Mouse (Mus musculus): ENCODE measurements around the gene Has1.
"Not testable (repeated sequence)": the region's sequence is repeated elsewhere in the genome, so short reads cannot be mapped to it uniquely, and the experiment has no call there.

DNA sequence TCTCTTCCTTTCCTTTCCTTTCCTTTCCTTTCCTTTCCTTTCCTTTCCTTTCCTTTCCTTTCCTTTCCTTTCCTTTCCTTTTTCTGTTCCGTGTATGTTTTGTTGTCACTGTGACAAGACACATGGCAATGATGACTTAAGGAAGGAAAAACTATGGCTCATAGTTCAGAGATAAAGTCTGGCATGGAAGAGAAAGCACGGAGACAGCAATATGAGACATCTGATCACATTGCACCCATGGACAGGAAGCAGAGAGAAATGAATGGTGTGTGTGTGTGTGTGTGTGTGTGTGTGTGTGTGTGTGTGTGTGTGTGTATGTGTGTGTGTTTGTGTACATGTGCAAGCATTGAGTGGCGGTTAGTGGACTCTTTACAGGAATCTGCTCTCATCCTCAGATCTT lies 10.4 kb downstream of the Has1 start:
- not testable (repeated sequence) for TF ChIP-seq CTCF, POLR2A (IDR thresholded peaks at IDR 0.05; ENCODE audit: extremely low read depth, insufficient read depth, low read length)

All from cortical plate, adult 2 months (tissue).